27 mouse cellular contexts compared by ENCODE assay signal in the genomic region with DNA sequence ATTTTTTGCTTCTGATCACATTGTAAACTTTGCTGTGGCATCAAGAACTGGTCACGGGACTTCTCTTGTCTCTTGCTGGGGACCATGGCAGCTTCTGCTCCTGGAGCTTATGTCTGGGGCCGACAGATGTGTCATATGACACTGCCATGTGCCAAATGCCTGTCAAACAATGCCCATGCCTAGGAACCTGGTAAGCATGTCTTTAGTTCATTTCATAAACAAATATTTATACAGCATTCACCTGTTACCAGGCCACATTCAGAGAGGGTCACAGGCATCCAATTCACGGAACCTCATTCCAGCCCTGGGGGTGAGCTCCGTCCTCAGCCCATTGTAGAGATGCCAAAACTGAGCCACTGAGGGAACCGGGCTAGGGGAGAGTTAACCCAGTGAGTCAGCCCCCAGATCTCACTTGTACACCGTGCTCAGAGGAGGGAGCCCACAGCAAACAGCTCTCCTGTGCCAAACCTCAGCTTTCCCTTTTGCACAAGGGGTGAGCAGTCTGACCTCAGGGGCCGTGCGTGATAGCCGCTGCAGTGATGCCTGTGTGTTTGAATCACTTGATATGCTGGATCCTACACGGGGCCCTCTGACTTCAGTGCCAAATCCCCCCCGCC. TPM values are rescaled to one million over a fixed set of nuclear protein-coding genes. Genes with fewer than 3 reads are reported as not detected.
DNase-seq lines count a peak whose midpoint lies in the region; ATAC-seq and TF ChIP-seq lines count a peak whose summit lies in the region.
"Had no signal": no experiment of that assay in that cellular context is flagged by ENCODE, and none has a peak within 500 bp of the region (broad histone marks: within the 10 kb centered on the region; RNA-seq: fewer than 3 reads in every experiment).

No protein-coding gene starts in this region.

- H3ac ChIP-seq in myocyte (ENCODE audit: control insufficient read depth, insufficient read length), result no peak overlapping the region

- H3K9me3 ChIP-seq in heart, embryonic 13.5 days, result no peaks in the 10 kb centered on the region
- H3K9me3 ChIP-seq in midbrain, embryonic 10.5 days (replicated peaks), result no peaks in the 10 kb centered on the region
- no peaks in the 10 kb centered on the region for H3K9me3 ChIP-seq in midbrain, embryonic 13.5 days
- H3K9me3 ChIP-seq: embryonic facial prominence, embryonic 15.5 days; hindbrain, embryonic 12.5 days had no signal

- DNase-seq in cerebellum, adult 9-11 months, result peak; percentile 27
- no peak for DNase-seq in cerebellum, adult 11 months
- DNase-seq in heart, postnatal 14 days, result no peak
- DNase-seq in midbrain, embryonic 10.5 days (ENCODE audit: low spot score), result no peak
- DNase-seq in adrenal gland, postnatal 25 days, result no peak
- DNase-seq: adrenal gland, postnatal 36 days; B cell, adult 2 months; embryo, embryonic 11 days; gastrocnemius, postnatal 14 days; kidney, adult 2 months; lung, adult 2 months; lung, postnatal 36 days; right cerebral cortex, adult 18-20 months had no signal

- H3K4me2 ChIP-seq in heart, embryonic 13.5 days, result no peak overlapping the region
- no peak overlapping the region for H3K4me2 ChIP-seq in midbrain, embryonic 13.5 days (replicated peaks)
- H3K4me2 ChIP-seq in myocyte (ENCODE audit: low read depth), result peak overlapping the region; percentile 18
- H3K4me2 ChIP-seq: embryonic facial prominence, embryonic 15.5 days; hindbrain, embryonic 12.5 days had no signal

- peaks cover 85% of the 10 kb centered on the region for H3K79me2 ChIP-seq in myocyte (ENCODE audit: control insufficient read depth, insufficient read depth)

- H3K4me3 ChIP-seq in heart, embryonic 13.5 days, result no peak overlapping the region
- H3K4me3 ChIP-seq in midbrain, embryonic 10.5 days, result no peak overlapping the region
- H3K4me3 ChIP-seq in midbrain, embryonic 13.5 days (replicated peaks), result no peak overlapping the region
- no peak overlapping the region for H3K4me3 ChIP-seq in myocyte
- H3K4me3 ChIP-seq: embryonic facial prominence, embryonic 15.5 days; hindbrain, embryonic 12.5 days had no signal

- no peaks in the 10 kb centered on the region for H3K27me3 ChIP-seq in heart, embryonic 13.5 days (replicated peaks)
- H3K27me3 ChIP-seq in midbrain, embryonic 10.5 days (ENCODE audit: low read depth, poor library complexity, severe bottlenecking), result no peaks in the 10 kb centered on the region
- no peaks in the 10 kb centered on the region for H3K27me3 ChIP-seq in midbrain, embryonic 13.5 days
- no peaks in the 10 kb centered on the region for H3K27me3 ChIP-seq in myocyte (ENCODE audit: control insufficient read depth, insufficient read depth, insufficient read length)
- H3K27me3 ChIP-seq: embryonic facial prominence, embryonic 15.5 days; hindbrain, embryonic 12.5 days had no signal

- H3K36me3 ChIP-seq in heart, embryonic 13.5 days, result no peaks in the 10 kb centered on the region
- H3K36me3 ChIP-seq in midbrain, embryonic 10.5 days, result no peaks in the 10 kb centered on the region
- H3K36me3 ChIP-seq in midbrain, embryonic 13.5 days, result no peaks in the 10 kb centered on the region
- H3K36me3 ChIP-seq in myocyte (ENCODE audit: control insufficient read depth, insufficient read depth), result no peaks in the 10 kb centered on the region
- H3K36me3 ChIP-seq: embryonic facial prominence, embryonic 15.5 days; hindbrain, embryonic 12.5 days had no signal

- WGBS in heart, embryonic 13.5 days, result 68% methylated on average over 11 of the region's 11 CpGs
- WGBS in midbrain, embryonic 10.5 days, result 88% methylated on average over 11 of the region's 11 CpGs
- 88% methylated on average over 11 of the region's 11 CpGs for WGBS in midbrain, embryonic 13.5 days

- 0 out of 2 replicates have a peak overlapping the region, but pooled peaks have one; percentile 8 for H3K27ac ChIP-seq in heart, embryonic 13.5 days (replicated peaks)
- H3K27ac ChIP-seq in midbrain, embryonic 10.5 days (replicated peaks), result peak overlapping the region; percentile 88
- H3K27ac ChIP-seq in midbrain, embryonic 13.5 days, result no peak overlapping the region
- H3K27ac ChIP-seq: hindbrain, embryonic 12.5 days had no signal

- H3K9ac ChIP-seq in heart, embryonic 13.5 days, result peak overlapping the region; percentile 47; the same call in 1 of the 2 replicates
- H3K9ac ChIP-seq in midbrain, embryonic 13.5 days (replicated peaks), result no peak overlapping the region; the same call in 1 of the 2 replicates
- H3K9ac ChIP-seq: embryonic facial prominence, embryonic 15.5 days had no signal

- TF ChIP-seq POLR2A in myocyte (IDR thresholded peaks at IDR 0.05; ENCODE audit: insufficient read length, low read depth), result no peak

- peaks cover 93% of the 10 kb centered on the region for H3K4me1 ChIP-seq in heart, embryonic 13.5 days
- peaks cover 82% of the 10 kb centered on the region for H3K4me1 ChIP-seq in midbrain, embryonic 10.5 days
- peaks cover 43% of the 10 kb centered on the region for H3K4me1 ChIP-seq in midbrain, embryonic 13.5 days (replicated peaks)

- no peak for ATAC-seq in heart, embryonic 13.5 days (ENCODE audit: extremely low read depth, insufficient number of reproducible peaks, low FRiP score, low TSS enrichment)
- ATAC-seq in midbrain, embryonic 13.5 days, result no peak
- ATAC-seq: inflammation-experienced regulatory T-cells, adult 6 months had no signal

- intact Hi-C loops in heart, postnatal 14 days (cut with DNase I), result no loop called here

TF ChIP-seq in myocyte, 11 proteins besides CTCF, POLR2A, EP300 and RAD21:
- TF ChIP-seq POLR2AphosphoS2 (IDR thresholded peaks at IDR 0.05; ENCODE audit: insufficient read length, low read depth) (no peak), TCF12 (IDR thresholded peaks at IDR 0.05; ENCODE audit: insufficient read depth, poor library complexity, severe bottlenecking) (no peak), MYOD1 (IDR thresholded peaks at IDR 0.05; ENCODE audit: control insufficient read depth in 1 of 3, insufficient read length in 2 of 3, low read depth in 2 of 3) (no peak), REST (IDR thresholded peaks at IDR 0.05; ENCODE audit: insufficient read depth, insufficient read length) (no peak), SRF (IDR thresholded peaks at IDR 0.05; ENCODE audit: control insufficient read depth, insufficient read length, low read depth) (no peak), MYOG (IDR thresholded peaks at IDR 0.05; ENCODE audit: control insufficient read depth in 1 of 3, insufficient read depth in 1 of 3, insufficient read length in 2 of 3, low read depth in 2 of 3) (no peak), TCF3 (IDR thresholded peaks at IDR 0.05; ENCODE audit: insufficient read length, low read depth) (no peak), CEBPB (IDR thresholded peaks at IDR 0.05; ENCODE audit: insufficient read depth, poor library complexity, severe bottlenecking) (no peak), MAX (IDR thresholded peaks at IDR 0.05; ENCODE audit: low read depth) (no peak), E2F4 (IDR thresholded peaks at IDR 0.05; ENCODE audit: insufficient read depth) (no peak)

RNA-seq across cellular contexts. Expression of gene Gm21969, which starts 19.2 kb away (rescaled TPM):
- polyA plus RNA-seq in heart, embryonic 13.5 days (2015; fragmentation: Nextera tagmentation; extraction: Ambion mirVana), result not detected in 2 replicates
- not detected for total RNA-seq in heart, postnatal 14 days (2021)
- not detected in 2 replicates for polyA plus RNA-seq in midbrain, embryonic 10.5 days (2016; fragmentation: Nextera tagmentation; extraction: Ambion mirVana)
- polyA plus RNA-seq in midbrain, embryonic 13.5 days (2015; fragmentation: Nextera tagmentation; extraction: Ambion mirVana), result not detected in 2 replicates
- polyA plus RNA-seq in myocyte (2012; fragmentation: generic; extraction: Trizol), result 0.06 TPM
- not detected in 2 replicates for total RNA-seq in adrenal gland, postnatal 25 days (2021)
- total RNA-seq: adrenal gland, postnatal 36 days; gastrocnemius, postnatal 14 days; heart, adult 8-10 months; layer of hippocampus, adult 18-20 months; layer of hippocampus, postnatal 25 days; left cerebral cortex, postnatal 10 days; megakaryocyte-erythroid progenitor cell, adult 5-6 weeks; midbrain, postnatal 0 days had no signal
- polyA plus RNA-seq: embryonic facial prominence, embryonic 15.5 days; hindbrain, embryonic 12.5 days; inflammation-experienced regulatory T-cells, adult 6 months; lung, adult 2 months; midbrain, postnatal 0 days; neural tube, embryonic 11.5 days; stomach, postnatal 0 days had no signal

RNA-seq across cellular contexts. Expression of gene Aldh4a1, which starts 38.9 kb away (rescaled TPM):
- 18.8 and 23.2 TPM in 2 replicates for polyA plus RNA-seq in heart, embryonic 13.5 days (2015; fragmentation: Nextera tagmentation; extraction: Ambion mirVana)
- total RNA-seq in heart, postnatal 14 days (2021), result 10 to 100 TPM; 28.4 to 31.5 TPM
- polyA plus RNA-seq in midbrain, embryonic 10.5 days (2016; fragmentation: Nextera tagmentation; extraction: Ambion mirVana), result 21.3 and 24.2 TPM in 2 replicates
- 18.0 and 20.0 TPM in 2 replicates for polyA plus RNA-seq in midbrain, embryonic 13.5 days (2015; fragmentation: Nextera tagmentation; extraction: Ambion mirVana)
- 12.0 TPM for polyA plus RNA-seq in myocyte (2012; fragmentation: generic; extraction: Trizol)
- total RNA-seq in adrenal gland, postnatal 25 days (2021), result 124 and 138 TPM in 2 replicates

RNA-seq across cellular contexts. Expression of gene Iffo2, which starts 53.4 kb away (rescaled TPM):
- 2.8 and 3.2 TPM in 2 replicates for polyA plus RNA-seq in heart, embryonic 13.5 days (2015; fragmentation: Nextera tagmentation; extraction: Ambion mirVana)
- 1 to 10 TPM; 8.7 to 9.1 TPM for total RNA-seq in heart, postnatal 14 days (2021)
- 3.3 and 3.5 TPM in 2 replicates for polyA plus RNA-seq in midbrain, embryonic 10.5 days (2016; fragmentation: Nextera tagmentation; extraction: Ambion mirVana)
- polyA plus RNA-seq in midbrain, embryonic 13.5 days (2015; fragmentation: Nextera tagmentation; extraction: Ambion mirVana), result 4.4 and 4.6 TPM in 2 replicates
- 12.1 TPM for polyA plus RNA-seq in myocyte (2012; fragmentation: generic; extraction: Trizol)
- 14.4 and 15.0 TPM in 2 replicates for total RNA-seq in adrenal gland, postnatal 25 days (2021)
